Mouse (Mus musculus): ENCODE measurements around the gene Bpi.

Gene Bpi

DNA sequence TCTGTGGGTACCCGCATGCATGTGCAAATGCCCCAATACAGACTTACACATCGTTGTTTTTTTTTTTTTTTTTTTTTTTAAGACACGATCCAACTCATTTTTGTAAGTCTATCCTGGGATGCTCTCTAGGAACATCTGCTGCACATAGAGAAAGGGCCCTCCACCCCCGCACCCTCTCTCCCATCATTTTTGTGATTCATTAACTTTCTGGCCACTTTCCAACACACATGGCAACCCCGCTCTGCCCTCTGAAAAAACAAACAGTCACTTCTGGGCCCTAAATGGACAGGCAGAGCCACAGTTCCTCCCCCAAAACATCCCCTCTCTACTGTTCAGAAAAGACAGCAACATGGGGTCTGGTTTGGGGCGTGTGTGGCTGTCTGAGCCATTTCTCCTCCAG is 27.8 kb downstream of the Bpi start:
- no peak for DNase-seq (ENCODE audit: low spot score in 2 of 2)

DNA sequence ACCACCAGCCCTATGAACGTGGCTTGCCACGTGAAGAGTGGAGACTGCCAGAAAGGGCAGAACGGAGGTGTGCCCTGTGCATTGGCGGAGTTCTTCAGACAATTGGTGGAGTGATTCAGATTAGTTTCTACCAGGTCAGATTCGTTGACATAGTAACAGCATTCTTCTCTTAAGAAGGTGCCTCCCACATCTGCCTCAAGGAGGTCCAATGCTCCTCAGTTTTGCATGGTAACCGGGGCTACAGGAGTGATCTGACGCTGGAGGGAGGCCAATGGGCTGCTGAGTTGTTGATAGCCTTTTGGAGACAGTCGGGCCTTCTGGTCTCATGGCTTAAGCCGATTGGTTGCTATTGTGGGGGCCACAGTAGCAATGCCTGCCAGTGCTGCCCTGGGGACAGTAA is 37.8 kb downstream of the Bpi start:
- DNase-seq (ENCODE audit: low spot score in 2 of 2), result no peak

DNA sequence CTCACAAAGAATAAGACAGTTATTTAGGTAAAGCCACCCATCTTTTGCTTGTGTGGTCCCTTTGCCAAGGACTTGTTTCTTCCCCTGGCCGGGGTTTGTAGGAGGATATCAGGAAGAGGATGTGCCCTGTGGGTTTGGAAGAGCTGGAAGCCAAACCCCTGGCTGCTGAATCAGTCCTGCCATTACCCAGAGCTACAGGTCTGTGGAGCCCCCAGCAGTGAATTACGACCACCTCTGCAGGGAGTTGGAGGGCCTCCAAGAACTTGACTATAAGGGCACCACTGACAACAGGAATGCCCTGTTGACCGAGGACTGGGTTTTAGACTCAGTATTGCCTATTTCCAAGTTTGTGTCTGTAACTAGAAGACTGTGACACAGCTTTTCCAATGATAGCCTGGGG is 41.3 kb downstream of the Bpi start:
- no peak for DNase-seq (ENCODE audit: low spot score in 2 of 2)

DNA sequence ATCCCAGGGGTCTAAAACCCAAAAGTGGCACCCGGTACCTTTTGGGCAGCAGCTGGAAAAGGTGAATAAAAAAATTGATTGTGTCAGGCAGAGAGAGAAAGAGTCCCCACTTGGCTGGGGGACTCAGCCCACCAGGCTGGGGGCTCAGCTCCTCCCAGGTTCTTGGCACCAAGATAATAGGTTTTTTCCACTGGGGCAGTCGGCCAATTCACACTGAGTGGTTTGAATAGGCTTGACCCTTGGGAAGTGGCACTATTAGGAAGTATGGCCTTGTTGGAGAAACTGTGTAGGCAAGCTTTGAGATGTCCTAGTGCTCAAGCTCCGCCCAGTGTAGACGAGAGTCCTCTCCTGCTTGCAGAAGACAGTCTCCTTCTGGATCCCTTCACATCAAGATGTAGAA is 41.8 kb downstream of the Bpi start:
- DNase-seq (ENCODE audit: low spot score in 2 of 2), result no peak

DNA sequence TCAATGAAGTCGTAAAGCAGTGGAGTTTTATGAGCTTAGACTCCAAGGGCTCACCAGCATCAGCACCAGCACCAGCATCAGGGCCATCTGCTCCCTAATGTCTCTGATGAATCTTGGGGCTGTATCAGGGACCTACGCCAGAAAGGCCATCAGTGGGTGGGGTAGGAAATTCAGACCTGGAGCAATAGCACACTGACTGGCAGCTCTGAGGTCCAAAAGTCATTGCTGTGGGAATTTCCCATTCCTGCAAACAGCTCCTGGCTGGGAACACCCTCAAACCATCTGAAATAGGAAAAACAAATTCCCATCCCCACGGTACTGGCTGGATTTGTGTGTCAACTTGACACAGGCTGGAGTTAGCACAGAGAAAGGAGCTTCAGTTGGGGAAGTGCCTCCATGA is 44.9 kb downstream of the Bpi start:
- no peak for DNase-seq (ENCODE audit: low spot score in 2 of 2)

DNA sequence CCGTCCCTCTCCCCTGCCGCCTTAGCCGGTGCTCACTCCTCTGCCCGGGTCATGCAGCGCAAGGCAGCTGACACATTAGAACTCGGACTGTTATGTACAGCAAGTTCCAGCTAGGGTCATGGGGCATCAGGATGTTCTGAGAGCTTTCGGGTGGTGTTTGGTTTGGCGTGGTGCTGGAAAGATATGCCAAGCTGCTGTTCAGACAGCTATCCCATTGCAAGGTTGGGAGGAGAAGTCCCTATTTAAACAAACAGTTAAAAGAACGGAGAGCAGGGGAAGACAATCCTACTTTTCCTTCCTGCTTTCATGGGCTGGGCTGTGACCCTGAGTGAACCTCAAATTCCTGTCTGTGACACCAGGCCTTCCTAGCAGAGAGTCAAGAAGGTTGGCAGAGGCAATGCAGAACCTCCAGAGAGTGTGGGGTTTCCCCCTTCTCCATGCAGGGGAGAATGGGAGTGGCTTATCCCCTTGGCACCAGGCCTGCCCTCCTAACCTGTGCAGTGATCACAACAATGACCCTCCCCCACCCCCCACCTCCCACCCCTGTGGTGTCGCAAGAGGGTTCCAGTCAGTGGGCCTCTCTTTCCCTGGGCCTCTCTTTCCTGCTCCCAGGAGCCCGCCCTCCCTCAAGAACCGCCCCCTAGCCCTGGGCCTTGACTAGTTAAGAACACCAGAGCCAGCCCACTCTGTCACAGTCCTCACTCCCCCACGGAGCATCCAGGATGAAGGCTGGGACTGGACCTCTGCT is 48.2 kb downstream of the Bpi start, which contains the start of gene Lbp:
Gene Lbp, plus strand, starts transcription at position 546 of the 748 bp plus-strand sequence.
- no peak for DNase-seq (ENCODE audit: low spot score in 2 of 2)

DNA sequence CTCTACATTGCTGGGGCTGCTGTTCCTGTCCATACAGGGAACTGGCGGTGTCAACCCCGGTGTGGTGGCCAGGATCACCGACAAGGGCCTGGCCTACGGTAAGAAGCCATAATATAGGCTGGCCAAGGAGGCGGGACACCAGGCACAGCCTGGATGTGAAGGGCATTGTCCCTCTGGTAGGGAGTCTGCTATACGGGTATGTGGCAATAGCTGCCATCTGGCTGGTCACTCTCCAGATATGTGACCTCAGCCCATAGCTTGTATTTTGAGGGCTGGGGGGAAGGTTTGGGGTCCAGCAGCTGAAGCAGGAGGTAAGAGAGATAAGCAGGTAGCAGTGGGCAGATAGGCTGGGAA is 48.8 kb downstream of the Bpi start:
- no peak for DNase-seq (ENCODE audit: low spot score in 2 of 2)

DNA sequence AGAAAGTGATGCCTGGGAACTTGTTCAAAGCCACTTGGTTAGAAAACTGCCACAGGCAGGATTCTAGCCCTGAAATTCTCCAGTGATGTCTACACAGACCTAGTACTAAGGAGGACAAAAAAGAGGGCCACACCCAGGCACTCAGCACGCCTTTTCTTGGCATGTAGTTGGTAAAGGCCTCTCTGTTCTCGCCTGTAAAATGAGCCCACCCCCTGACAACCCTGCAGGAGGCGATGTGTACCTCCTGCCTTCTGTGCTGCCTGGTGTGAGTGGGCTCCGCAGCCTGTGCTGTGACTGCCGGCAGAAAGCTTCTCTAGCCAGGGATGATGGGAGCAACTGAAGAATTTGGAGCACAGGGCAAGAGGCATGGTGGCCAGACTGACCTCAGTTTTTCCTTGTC is 50.4 kb downstream of the Bpi start:
- no peak for DNase-seq (ENCODE audit: low spot score in 2 of 2)

DNA sequence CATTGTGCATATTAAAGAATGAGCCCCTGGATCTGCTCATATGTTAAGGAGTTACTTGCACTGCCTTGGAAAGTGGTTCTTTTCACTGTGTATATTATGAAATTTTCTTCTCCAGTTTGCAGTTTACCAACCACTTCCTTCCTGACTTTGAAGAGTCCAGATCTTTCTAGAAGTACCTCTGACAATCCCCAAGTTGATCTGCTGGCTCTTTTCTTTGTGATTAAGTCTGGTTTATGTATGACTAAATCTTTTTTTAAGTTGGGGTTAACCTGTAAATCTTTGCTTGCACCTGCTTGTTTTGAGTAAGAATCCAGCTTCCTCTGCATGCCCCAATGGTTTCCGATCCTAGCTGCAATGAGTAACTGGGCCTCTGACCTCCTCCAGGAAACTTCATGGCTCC is 55.2 kb downstream of the Bpi start:
- DNase-seq (ENCODE audit: low spot score in 2 of 2), result no peak

DNA sequence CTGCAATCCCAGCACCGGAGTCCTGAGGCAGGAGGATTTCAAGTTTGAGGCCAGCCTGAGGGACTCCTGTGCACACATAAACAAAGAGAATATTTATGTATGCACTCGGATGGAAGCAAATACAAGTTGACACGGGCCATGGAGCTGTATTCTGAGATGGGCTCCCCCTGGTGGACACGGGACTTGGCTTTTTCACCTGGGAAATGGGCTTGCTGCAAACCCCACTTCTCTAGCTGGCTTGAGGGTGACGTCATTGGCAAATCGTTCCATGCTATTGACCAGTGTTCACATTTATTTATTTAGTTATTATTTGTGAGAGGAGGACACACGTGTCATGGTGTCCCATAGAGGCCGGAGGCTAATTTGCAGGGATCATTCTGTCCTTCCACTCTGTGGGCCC is 58.5 kb downstream of the Bpi start:
- no peak for DNase-seq (ENCODE audit: low spot score in 2 of 2)

DNA sequence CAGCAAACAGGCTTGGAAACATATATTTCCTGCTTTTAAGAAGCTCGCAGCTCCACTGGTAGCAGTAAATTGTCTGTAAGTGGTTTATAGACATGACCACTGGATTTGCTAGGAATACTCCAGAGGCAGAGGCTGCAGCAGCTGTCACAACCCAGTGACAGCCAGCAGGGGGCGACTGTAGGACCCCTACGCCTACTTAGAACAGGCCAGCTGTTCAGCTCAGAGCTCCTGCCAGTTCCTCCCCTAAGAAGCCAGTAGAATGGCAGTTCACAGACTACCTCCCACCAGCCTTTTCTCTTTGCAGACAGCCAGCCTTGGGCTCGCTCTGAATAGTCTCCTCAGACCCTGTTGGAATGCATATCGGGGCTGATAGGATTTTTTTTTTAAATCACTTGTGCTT is 59.1 kb downstream of the Bpi start:
- peak in 1 of 2 experiments; percentile 66 for DNase-seq (ENCODE audit: low spot score in 2 of 2)

DNA sequence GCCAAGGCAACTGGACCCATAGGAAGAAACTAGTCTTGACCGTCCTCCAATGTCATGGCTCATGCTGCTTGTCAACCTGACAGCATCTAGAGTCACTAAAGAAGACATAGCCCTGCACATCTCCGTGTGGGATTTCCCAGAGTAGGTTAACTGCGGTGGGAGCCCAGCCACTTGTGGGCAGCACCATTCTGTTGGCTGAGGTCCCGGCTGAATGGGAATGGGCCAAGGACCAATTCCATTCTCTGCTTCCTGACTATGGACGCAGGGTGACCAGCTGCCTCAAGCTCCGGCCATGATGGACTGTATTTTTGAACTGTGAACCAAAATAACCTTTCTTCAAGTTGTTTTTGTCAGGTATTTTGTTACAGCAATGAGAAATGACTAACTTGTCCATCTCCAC is 63.7 kb downstream of the Bpi start:
- DNase-seq (ENCODE audit: low spot score in 2 of 2), result no peak

DNA sequence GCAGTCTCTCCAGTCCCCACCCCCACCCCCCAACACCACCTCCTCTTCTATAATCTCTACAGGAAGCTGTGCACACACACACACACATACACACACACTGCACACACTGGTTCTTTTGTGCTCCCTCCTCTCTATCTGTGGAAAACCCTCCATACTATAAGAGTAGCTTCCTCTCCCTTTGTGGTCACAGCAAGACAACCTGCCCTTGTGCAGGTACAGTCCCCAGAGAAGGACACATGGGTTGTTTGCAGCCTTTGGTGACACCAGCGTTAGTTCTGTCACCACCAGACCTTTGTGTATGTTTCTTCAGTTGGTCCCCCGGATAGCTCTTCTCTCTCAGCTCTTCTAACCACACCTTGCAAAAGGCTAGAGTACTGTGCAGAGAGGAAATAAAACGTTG is 65.0 kb downstream of the Bpi start:
- DNase-seq (ENCODE audit: low spot score in 2 of 2), result no peak

DNA sequence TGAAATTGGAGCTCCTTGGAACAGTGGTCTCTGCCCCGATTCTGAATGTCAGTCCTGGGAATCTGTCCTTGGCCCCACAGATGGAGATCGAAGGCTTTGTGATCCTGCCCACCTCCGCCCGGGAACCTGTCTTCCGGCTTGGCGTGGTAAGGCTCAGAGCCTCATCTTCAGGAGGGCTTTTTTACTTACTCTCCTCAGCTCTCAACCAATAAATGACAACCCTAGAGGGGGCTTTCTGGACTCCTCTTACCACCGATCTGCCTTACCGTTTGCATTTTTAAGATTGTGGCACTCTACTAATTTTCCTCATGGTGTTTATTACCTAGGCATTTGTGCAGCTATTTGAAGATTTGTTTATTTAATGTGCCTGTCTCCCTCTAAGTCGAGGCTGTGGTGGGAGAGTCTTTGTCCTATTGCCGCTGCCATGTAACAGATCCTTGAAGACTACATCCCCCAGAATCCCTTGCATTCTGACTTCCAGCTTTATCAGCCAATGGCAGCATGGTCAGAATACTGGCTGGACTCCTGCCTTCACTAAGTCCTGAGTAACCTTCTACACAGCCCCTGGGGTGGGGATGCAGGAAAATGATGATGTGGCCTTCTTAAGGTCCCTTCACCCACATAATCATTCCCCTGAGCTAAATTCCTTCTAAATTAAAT is 66.8 kb downstream of the Bpi start:
- DNase-seq (ENCODE audit: low spot score in 2 of 2), result no peak

DNA sequence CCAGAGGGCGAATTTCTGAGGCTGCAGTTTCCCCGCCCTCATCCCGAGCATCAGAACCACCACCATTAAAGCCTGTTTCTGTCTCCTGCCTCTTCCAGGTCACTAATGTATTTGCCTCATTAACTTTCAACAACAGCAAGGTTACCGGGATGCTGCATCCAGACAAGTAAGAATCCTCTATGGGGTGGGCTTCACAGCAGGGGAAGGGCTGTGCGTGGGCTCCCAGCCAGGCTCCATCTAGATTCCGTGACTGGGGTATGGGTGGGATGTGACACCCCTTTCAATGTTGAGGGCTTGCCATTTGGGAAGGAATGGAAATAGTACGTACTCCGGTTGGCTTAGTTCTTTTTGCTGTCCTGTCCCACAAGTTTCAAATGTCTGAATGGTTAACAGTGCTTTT is 67.7 kb downstream of the Bpi start:
- no peak for DNase-seq (ENCODE audit: low spot score in 2 of 2)

Data from thymus, postnatal 10 days (tissue).